Mouse (Mus musculus): ENCODE data around the gene Cdip1. TPM values are rescaled to one million over a fixed set of nuclear protein-coding genes. Genes with fewer than 3 reads are reported as not detected.

Gene Cdip1
- polyA plus RNA-seq, 1 experiment = 76.7 TPM

GRCm38 (mm10) chr16:4818349-4818748 lies 28.3 kb upstream of the Cdip1 start:
- TF ChIP-seq POLR2A (IDR thresholded peaks at IDR 0.05; ENCODE audit: borderline replicate concordance, extremely low read depth, low read depth, low read length) (no peak), CTCF (IDR thresholded peaks at IDR 0.05; ENCODE audit: insufficient read depth, low read length) (no peak)
- no peak for DNase-seq
- H3K4me3 ChIP-seq (replicated peaks; ENCODE audit: extremely low read depth, low read depth, low read length) = no peak overlapping the region
- 84% methylated on average over 3 of the region's 3 CpGs for WGBS
- H3K4me1 ChIP-seq (ENCODE audit: control insufficient read depth, insufficient read depth, low read length) = no peaks in the 10 kb centered on the region

- TF ChIP-seq POLR2A (IDR thresholded peaks at IDR 0.05; ENCODE audit: borderline replicate concordance, extremely low read depth, low read depth, low read length) (no peak), CTCF (IDR thresholded peaks at IDR 0.05; ENCODE audit: insufficient read depth, low read length) (no peak)
- WGBS = 61% methylated on average over 4 of the region's 4 CpGs
- no peak for DNase-seq
- H3K4me1 ChIP-seq (ENCODE audit: control insufficient read depth, insufficient read depth, low read length) = no peaks in the 10 kb centered on the region
- no peak overlapping the region for H3K4me3 ChIP-seq (replicated peaks; ENCODE audit: extremely low read depth, low read depth, low read length)
Measured at GRCm38 (mm10) chr16:4796631-4797030, 6.5 kb upstream of the Cdip1 start.

- H3K4me1 ChIP-seq (ENCODE audit: control insufficient read depth, insufficient read depth, low read length) = peaks cover 2% of the 10 kb centered on the region; the same call in 1 of the 2 replicates
- no peak overlapping the region for H3K4me3 ChIP-seq (replicated peaks; ENCODE audit: extremely low read depth, low read depth, low read length)
- 36% methylated on average over 2 of the region's 2 CpGs for WGBS
- TF ChIP-seq POLR2A (IDR thresholded peaks at IDR 0.05; ENCODE audit: borderline replicate concordance, extremely low read depth, low read depth, low read length) (no peak), CTCF (IDR thresholded peaks at IDR 0.05; ENCODE audit: insufficient read depth, low read length) (no peak)
- DNase-seq = no peak
Measured at GRCm38 (mm10) chr16:4791332-4791731, 1.2 kb upstream of the Cdip1 start.

GRCm38 (mm10) chr16:4789311-4789768 lies 752 bp downstream of the Cdip1 start:
- H3K4me3 ChIP-seq (replicated peaks; ENCODE audit: extremely low read depth, low read depth, low read length) = peak overlapping the region; percentile 99
- H3K4me1 ChIP-seq (ENCODE audit: control insufficient read depth, insufficient read depth, low read length) = peaks cover 9% of the 10 kb centered on the region; the same call in 1 of the 2 replicates
- no peak for DNase-seq
- WGBS = under 1% methylated on average over 29 of the region's 29 CpGs
- TF ChIP-seq POLR2A (IDR thresholded peaks at IDR 0.05; ENCODE audit: borderline replicate concordance, extremely low read depth, low read depth, low read length) (no peak), CTCF (IDR thresholded peaks at IDR 0.05; ENCODE audit: insufficient read depth, low read length) (no peak)

GRCm38 (mm10) chr16:4788176-4788575 lies 1.9 kb downstream of the Cdip1 start:
- Histone ChIP-seq H3K4me1 (ENCODE audit: control insufficient read depth, insufficient read depth, low read length) (peaks cover 14% of the 10 kb centered on the region; the same call in 1 of the 2 replicates), H3K4me3 (replicated peaks; ENCODE audit: extremely low read depth, low read depth, low read length) (no peak overlapping the region)
- TF ChIP-seq CTCF (IDR thresholded peaks at IDR 0.05; ENCODE audit: insufficient read depth, low read length) = no peak
- TF ChIP-seq POLR2A (IDR thresholded peaks at IDR 0.05; ENCODE audit: borderline replicate concordance, extremely low read depth, low read depth, low read length) = no peak
- no peak for DNase-seq

- DNase-seq = no peak
- 32% methylated on average over 4 of the region's 4 CpGs for WGBS
- Histone ChIP-seq H3K4me1 (ENCODE audit: control insufficient read depth, insufficient read depth, low read length) (peaks cover 22% of the 10 kb centered on the region), H3K4me3 (replicated peaks; ENCODE audit: extremely low read depth, low read depth, low read length) (no peak overlapping the region)
- TF ChIP-seq CTCF (IDR thresholded peaks at IDR 0.05; ENCODE audit: insufficient read depth, low read length) (no peak), POLR2A (IDR thresholded peaks at IDR 0.05; ENCODE audit: borderline replicate concordance, extremely low read depth, low read depth, low read length) (no peak)
Measured at GRCm38 (mm10) chr16:4785706-4786105, 4.4 kb downstream of the Cdip1 start.

- no peak overlapping the region for H3K4me3 ChIP-seq (replicated peaks; ENCODE audit: extremely low read depth, low read depth, low read length)
- peaks cover 27% of the 10 kb centered on the region for H3K4me1 ChIP-seq (ENCODE audit: control insufficient read depth, insufficient read depth, low read length)
- TF ChIP-seq POLR2A (IDR thresholded peaks at IDR 0.05; ENCODE audit: borderline replicate concordance, extremely low read depth, low read depth, low read length) = no peak
- TF ChIP-seq CTCF (IDR thresholded peaks at IDR 0.05; ENCODE audit: insufficient read depth, low read length) = no peak
- DNase-seq = no peak
Measured at GRCm38 (mm10) chr16:4782515-4782914, 7.6 kb downstream of the Cdip1 start.

- 31% methylated on average over 5 of the region's 5 CpGs for WGBS
- Histone ChIP-seq H3K4me3 (replicated peaks; ENCODE audit: extremely low read depth, low read depth, low read length) (no peak overlapping the region), H3K4me1 (ENCODE audit: control insufficient read depth, insufficient read depth, low read length) (peaks cover 28% of the 10 kb centered on the region)
- peak; percentile 54 for DNase-seq
- TF ChIP-seq POLR2A (IDR thresholded peaks at IDR 0.05; ENCODE audit: borderline replicate concordance, extremely low read depth, low read depth, low read length) = no peak
- TF ChIP-seq CTCF (IDR thresholded peaks at IDR 0.05; ENCODE audit: insufficient read depth, low read length) = no peak
Measured at GRCm38 (mm10) chr16:4781524-4782196, 8.4 kb downstream of the Cdip1 start.

GRCm38 (mm10) chr16:4778940-4779339 lies 11.2 kb downstream of the Cdip1 start:
- 77% methylated on average over 4 of the region's 4 CpGs for WGBS
- no peak for TF ChIP-seq POLR2A (IDR thresholded peaks at IDR 0.05; ENCODE audit: borderline replicate concordance, extremely low read depth, low read depth, low read length)
- no peak for TF ChIP-seq CTCF (IDR thresholded peaks at IDR 0.05; ENCODE audit: insufficient read depth, low read length)
- DNase-seq = no peak
- Histone ChIP-seq H3K4me3 (replicated peaks; ENCODE audit: extremely low read depth, low read depth, low read length) (no peak overlapping the region), H3K4me1 (ENCODE audit: control insufficient read depth, insufficient read depth, low read length) (peaks cover 17% of the 10 kb centered on the region)

- no peak overlapping the region for H3K4me3 ChIP-seq (replicated peaks; ENCODE audit: extremely low read depth, low read depth, low read length)
- 89% methylated on average over 4 of the region's 4 CpGs for WGBS
- peaks cover 19% of the 10 kb centered on the region for H3K4me1 ChIP-seq (ENCODE audit: control insufficient read depth, insufficient read depth, low read length)
- TF ChIP-seq CTCF (IDR thresholded peaks at IDR 0.05; ENCODE audit: insufficient read depth, low read length) = no peak
- TF ChIP-seq POLR2A (IDR thresholded peaks at IDR 0.05; ENCODE audit: borderline replicate concordance, extremely low read depth, low read depth, low read length) = no peak
- DNase-seq = no peak
Measured at GRCm38 (mm10) chr16:4777905-4778609, 12.0 kb downstream of the Cdip1 start.
